Mouse (Mus musculus): ENCODE measurements around the gene Col4a4.

Col4a4 gene

GRCm38 (mm10) chr1:82410548-82410947 lies 176.1 kb downstream of the Col4a4 start:
- no peak for DNase-seq

- DNase-seq, result no peak
Observed at GRCm38 (mm10) chr1:82409271-82409670, 177.4 kb downstream of the Col4a4 start.

GRCm38 (mm10) chr1:82407786-82408185 lies 178.9 kb downstream of the Col4a4 start:
- DNase-seq, result no peak
